Mouse (Mus musculus) MN1 (cell line): ENCODE measurements around the gene BC049762.

ENCODE experiments used
- DNase-seq: peaks from one replicate; pipeline ENCODE4 v3.0.0-alpha.2; 2016; ENCODE audit warnings: low spot score

The BC049762 gene

DNA sequence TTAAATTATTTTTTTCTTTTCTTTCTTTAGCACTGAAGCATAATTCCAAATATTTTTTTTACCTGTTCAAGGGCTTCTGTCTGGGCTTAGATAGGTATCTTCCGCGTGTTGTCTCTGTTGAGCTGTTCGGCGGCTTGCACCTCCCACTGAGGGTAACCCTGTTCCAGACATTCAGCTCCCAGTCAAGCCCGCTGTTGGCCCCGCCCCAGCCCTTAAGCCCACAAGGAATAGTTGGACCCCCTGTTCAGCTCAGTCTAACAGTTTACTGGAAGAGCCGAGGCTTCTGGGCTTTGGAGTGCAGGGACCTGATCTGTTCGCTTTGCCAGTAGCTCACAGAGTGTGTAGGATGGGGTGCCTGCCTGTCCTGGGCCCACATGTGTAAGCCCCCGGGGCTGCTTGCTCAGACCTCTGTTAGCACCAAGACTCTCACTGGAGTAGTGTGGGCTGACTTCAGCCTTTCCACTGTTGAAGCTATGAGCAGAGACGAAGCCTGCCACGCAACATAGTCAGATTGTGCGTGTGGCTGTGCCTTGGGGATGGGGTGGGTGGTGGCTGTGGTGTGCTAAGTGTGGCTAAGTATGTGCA is 43.4 kb downstream of the BC049762 start:
- DNase-seq: peak; percentile 46

DNA sequence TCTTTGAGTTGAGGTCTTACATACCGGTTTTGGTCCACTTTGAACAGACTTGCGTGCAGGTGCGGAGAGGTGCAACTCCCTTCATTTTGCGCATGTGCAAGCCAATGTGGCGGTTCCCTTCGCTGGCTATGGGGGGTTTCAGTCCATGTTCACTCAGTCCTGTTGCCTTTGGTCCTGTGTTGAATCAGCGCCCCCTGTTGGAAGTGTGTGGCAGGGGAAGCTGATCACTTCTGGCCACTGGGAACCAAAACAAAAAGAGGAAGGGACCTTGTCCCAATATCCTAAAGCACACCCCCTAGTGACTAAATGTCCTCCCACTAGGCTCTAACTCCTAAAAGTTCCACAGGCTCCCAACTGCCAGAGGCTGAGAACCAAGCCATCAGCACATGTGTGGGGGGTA is 48.8 kb downstream of the BC049762 start:
- DNase-seq: no peak

DNA sequence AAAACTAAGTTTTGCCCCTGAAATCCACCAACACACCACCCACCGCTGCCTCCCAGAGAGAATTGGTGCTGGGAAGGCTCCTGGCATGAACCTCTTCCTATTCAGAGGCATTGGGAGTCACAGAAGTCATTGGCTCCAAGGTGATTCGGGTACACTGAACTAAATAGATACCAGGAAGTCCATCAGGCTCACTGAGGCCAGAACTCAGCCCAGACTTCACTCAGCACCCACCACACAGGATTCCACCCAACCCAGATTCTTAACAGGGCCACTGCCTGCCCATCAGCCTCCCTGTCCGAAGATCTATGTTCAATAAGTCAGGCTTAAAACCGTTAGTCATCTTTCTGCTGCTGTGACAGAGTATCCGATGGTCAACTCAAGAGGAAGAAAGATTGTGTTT is 51.4 kb downstream of the BC049762 start:
- DNase-seq: no peak

DNA sequence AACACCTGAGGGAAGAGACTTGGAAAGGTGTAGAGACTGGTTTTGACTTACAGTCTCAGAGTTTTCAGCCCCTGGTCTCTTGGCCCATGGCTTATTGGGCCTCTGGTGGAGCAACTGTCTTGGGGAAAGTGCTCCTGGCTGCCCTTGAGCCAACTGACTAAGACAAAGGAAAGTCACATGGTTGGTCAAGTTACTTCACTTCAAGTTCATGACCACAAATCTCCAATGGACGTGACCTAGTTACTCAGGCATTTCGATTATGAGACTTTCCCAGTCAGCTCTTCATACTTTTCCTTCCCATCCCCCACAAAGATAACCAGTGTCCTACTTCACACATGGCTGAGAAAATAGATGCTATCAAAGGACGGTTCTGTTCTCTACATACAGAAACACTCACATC is 55.1 kb downstream of the BC049762 start:
- no peak for DNase-seq
